Mouse (Mus musculus) left cerebral cortex, adult 18-20 months (tissue): ENCODE measurements around the gene Nr2e3. TPM values are rescaled to one million over a fixed set of nuclear protein-coding genes. Genes with fewer than 3 reads are reported as not detected.
"Not testable (repeated sequence)": the region's sequence is repeated elsewhere in the genome, so short reads cannot be mapped to it uniquely, and the experiment has no call there.

Source experiments
- DNase-seq, 2 experiments: peaks; one replicate each; pipeline ENCODE4 v3.0.0; 2021 to 2022; ENCODE audit warnings: low spot score in 2 of 2, mixed read lengths in 1 of 2
- total RNA-seq, 2 experiments: library from RNA; stranded (reverse); gene quantifications; 2 replicates each; pipeline ENCODE4 v1.2.3; 2021

Gene Nr2e3
- total RNA-seq, 2 experiments from 2014 or later, result not detected

- no peak for DNase-seq
Observed at GRCm38 (mm10) chr9:59951001-59951750, 9.3 kb downstream of the Nr2e3 start.

DNA sequence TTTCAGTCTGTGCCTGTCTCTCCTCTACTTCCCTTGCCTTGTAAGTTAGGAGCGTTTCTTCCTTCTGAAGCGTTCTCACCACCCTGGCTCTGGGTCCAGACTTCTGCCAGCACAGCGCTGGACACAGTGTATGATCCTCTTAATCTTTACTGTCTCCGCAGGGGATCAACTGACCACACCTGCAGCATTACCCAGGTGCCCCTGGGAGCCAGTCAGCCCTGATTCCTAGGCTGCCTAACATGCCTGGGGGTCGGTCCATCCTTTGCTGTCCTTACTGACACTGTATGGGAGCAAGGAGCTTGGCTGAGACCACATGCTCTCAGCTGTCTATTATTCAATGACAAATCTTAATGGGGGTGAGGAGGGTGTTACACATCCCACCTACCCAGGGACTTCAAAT lies 10.5 kb downstream of the Nr2e3 start:
- no peak for DNase-seq

DNA sequence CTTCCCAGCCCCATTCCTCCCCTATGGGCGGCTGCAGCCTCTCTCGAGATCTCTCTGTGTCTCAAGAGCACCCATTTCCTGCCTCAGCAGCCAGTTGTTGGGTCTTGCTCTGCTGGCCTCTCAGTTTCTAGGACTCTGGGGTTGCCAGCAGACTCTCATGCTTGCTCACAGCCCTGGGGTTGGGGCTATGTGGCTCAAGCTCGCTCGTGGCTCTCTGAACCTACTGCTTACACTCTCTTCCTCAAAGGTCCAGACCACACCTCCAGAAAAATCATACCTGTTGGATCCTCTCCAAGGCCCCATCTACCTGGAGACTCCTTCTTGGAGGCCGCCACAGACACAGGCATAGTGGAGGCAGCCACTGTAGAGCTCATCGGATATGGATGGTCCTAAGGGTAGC lies 10.9 kb downstream of the Nr2e3 start:
- no peak for DNase-seq

- DNase-seq, result no peak
Observed at GRCm38 (mm10) chr9:59948691-59949250, 11.7 kb downstream of the Nr2e3 start.

- no peak for DNase-seq
Observed at GRCm38 (mm10) chr9:59948226-59948625, 12.2 kb downstream of the Nr2e3 start.

- no peak for DNase-seq
Observed at GRCm38 (mm10) chr9:59947271-59947670, 13.2 kb downstream of the Nr2e3 start.

GRCm38 (mm10) chr9:59945241-59945640 lies 15.2 kb downstream of the Nr2e3 start:
- no peak for DNase-seq

GRCm38 (mm10) chr9:59943826-59944225 lies 16.6 kb downstream of the Nr2e3 start:
- no peak for DNase-seq

GRCm38 (mm10) chr9:59942501-59943085 lies 17.9 kb downstream of the Nr2e3 start:
- DNase-seq, result no peak

GRCm38 (mm10) chr9:59941885-59942350 lies 18.5 kb downstream of the Nr2e3 start:
- no peak for DNase-seq

DNA sequence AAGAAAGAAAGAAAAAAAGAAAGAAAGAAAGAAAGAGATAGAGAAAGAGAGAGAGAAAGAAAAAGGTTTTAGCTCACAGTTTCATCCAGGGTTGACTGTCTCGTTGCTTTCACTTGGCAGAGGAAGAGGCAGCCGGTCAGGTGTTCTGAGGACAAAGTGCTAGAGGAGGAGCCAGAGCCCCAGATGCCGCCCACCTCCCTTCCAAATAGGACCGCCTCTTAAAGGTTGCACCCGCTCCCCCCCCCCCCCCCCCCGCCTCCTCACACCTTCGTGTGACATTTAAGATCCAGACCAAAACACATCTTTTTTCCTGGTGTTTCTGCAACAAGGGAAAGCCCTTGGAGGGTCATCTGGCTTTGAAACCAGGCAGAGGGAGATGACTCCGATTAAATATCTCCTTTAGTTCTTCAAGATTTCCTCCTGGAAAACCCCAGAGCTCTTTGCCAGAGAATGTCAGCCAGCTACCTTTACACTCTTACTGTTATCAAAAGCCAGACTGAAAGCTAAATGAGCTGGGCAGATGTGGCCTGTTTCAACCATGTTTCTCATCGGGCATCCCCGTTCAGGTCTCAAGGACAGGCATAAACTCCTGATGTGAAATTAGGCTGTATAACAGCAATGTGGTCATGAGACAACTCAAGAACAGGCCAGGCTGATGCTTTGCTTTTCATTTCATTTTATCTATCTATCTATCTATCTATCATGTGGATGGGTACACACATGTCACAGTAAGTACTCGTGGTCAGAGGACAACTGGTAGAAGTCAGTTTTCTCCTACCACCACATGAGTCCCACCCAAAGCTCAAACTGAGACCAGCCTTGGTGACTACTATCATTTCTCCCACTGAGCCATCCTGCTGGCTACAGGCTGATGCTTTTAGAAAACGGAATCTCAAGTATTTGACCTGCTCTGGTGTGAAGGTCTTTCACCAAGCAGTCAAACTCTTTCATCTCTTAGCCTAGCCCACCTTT lies 19.3 kb downstream of the Nr2e3 start:
- no peak for DNase-seq

GRCm38 (mm10) chr9:59939691-59940090 lies 20.8 kb downstream of the Nr2e3 start:
- no peak for DNase-seq

DNA sequence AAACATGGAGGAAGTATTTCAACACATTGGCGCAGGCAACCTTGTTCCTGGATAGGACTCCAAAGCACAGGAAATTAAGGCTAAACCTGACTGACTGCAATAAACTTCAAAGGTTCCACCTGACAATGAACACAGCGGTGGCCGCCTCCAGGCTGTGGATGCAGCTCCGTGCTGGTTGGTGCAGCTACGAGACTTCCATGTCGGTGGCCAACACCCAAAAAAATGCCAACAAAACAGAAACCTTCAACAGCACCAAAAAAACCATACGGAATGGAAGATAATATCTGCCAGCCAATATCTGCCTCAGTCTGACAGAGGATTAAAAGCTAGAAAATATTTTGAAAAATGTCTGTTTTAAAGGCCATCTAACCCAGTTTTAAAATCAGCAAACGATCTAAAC lies 21.9 kb downstream of the Nr2e3 start:
- DNase-seq, result no peak

DNA sequence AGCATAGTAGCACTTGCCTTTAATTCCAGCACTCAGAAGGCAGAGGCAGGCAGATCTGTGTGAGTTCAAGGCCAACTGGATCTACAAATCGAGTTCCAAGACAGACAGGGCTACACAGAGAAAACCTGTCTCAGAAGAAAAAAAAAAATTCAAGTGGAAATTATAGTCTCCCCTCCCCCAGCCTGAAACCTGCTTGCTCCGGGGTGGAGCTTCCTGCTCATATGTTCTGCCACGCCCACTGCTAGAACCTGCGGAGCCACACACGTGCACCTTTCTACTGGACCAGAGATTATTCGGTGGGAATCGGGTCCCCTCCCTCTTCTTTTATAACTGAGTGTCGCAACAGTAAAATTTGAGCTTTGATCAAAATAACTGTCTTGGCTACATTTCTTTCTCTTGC lies 24.6 kb downstream of the Nr2e3 start:
- DNase-seq, result not testable (repeated sequence)

GRCm38 (mm10) chr9:59930248-59930647 lies 30.2 kb downstream of the Nr2e3 start:
- DNase-seq, result no peak

- no peak for DNase-seq
Observed at GRCm38 (mm10) chr9:59914761-59915160, 45.7 kb downstream of the Nr2e3 start.

GRCm38 (mm10) chr9:59903382-59903781 lies 57.1 kb downstream of the Nr2e3 start:
- DNase-seq, result no peak
